In the genomic region with DNA sequence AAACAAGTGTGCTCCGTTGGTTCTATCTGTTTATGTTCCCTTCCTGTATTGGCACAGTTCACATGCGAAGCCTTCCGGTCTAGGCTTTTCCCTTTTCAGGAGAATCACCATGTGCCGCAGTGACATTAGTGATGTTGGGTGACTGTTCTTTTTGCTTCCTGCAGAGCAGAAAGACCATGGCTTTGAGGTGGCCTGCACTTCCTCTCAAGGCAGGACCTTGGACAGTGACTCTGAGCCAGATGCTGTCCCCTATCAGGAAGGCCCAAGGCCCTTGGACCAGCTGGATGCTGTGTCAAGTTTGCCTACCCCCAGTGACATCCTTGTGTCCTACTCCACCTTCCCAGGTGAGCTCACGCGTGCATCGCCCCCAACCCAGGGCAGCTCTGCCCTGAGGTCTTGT, we compare ENCODE assay signal across 30 mouse cellular contexts. TPM values are rescaled to one million over a fixed set of nuclear protein-coding genes. Genes with fewer than 3 reads are reported as not detected.
DNase-seq lines count a peak whose midpoint lies in the region; ATAC-seq and TF ChIP-seq lines count a peak whose summit lies in the region.
"Had no signal": no experiment of that assay in that cellular context is flagged by ENCODE, and none has a peak within 500 bp of the region (broad histone marks: within the 10 kb centered on the region; RNA-seq: fewer than 3 reads in every experiment).

No protein-coding gene starts in this region.

- H3K4me2 ChIP-seq in lung, embryonic 14.5 days, result no peak overlapping the region
- no peak overlapping the region for H3K4me2 ChIP-seq in myocyte (ENCODE audit: low read depth)
- H3K4me2 ChIP-seq: embryonic facial prominence, embryonic 12.5 days; forebrain, embryonic 13.5 days; forebrain, embryonic 15.5 days had no signal

- no peak for TF ChIP-seq POLR2A in myocyte (IDR thresholded peaks at IDR 0.05; ENCODE audit: insufficient read length, low read depth)

- DNase-seq in embryo, embryonic 10.5 days (ENCODE audit: low spot score), result peak; percentile 22
- DNase-seq in embryo, embryonic 9.5 days (ENCODE audit: extremely low spot score), result no peak
- DNase-seq in lung, embryonic 14.5 days, result peak; percentile 42
- no peak for DNase-seq in lung, postnatal 10 days
- peak; percentile 0 for DNase-seq in thymus, postnatal 4 days
- DNase-seq in thymus, postnatal 14 days, result no peak
- DNase-seq in heart, postnatal 14 days, result no peak
- DNase-seq: adrenal gland, adult 2 months; adrenal gland, postnatal 10 days; adrenal gland, postnatal 25 days; B cell, adult 2 months; cerebellum, adult 11 months; cerebellum, adult 18-20 months; cerebellum, adult 8-10 months; cerebellum, postnatal 10 days; cerebellum, postnatal 25 days; embryo, embryonic 11 days; forebrain, postnatal 0 days had no signal

- no peak for TF ChIP-seq CTCF in lung, embryonic 14.5 days (IDR thresholded peaks at IDR 0.05; ENCODE audit: low read depth)

- intact Hi-C loops in heart, postnatal 14 days (cut with DNase I), result no loop called here

- H3K9ac ChIP-seq in lung, embryonic 14.5 days, result no peak overlapping the region
- H3K9ac ChIP-seq: embryonic facial prominence, embryonic 12.5 days; forebrain, embryonic 13.5 days; forebrain, embryonic 15.5 days; forebrain, postnatal 0 days had no signal

- no peaks in the 10 kb centered on the region for H3K9me3 ChIP-seq in lung, embryonic 14.5 days (ENCODE audit: low read depth, low read length)
- H3K9me3 ChIP-seq: embryonic facial prominence, embryonic 10.5 days; embryonic facial prominence, embryonic 12.5 days; forebrain, embryonic 13.5 days; forebrain, embryonic 15.5 days; G1E had no signal

- H3K27ac ChIP-seq in lung, embryonic 14.5 days (ENCODE audit: low read depth), result no peak overlapping the region
- H3K27ac ChIP-seq: embryonic facial prominence, embryonic 10.5 days; embryonic facial prominence, embryonic 12.5 days; forebrain, embryonic 13.5 days; forebrain, embryonic 15.5 days had no signal

- no peaks in the 10 kb centered on the region for H3K27me3 ChIP-seq in lung, embryonic 14.5 days (ENCODE audit: insufficient read depth, low read length)
- no peaks in the 10 kb centered on the region for H3K27me3 ChIP-seq in myocyte (ENCODE audit: control insufficient read depth, insufficient read depth, insufficient read length)
- H3K27me3 ChIP-seq: CH12.LX; embryonic facial prominence, embryonic 12.5 days; forebrain, embryonic 13.5 days; forebrain, embryonic 15.5 days had no signal

- no peaks in the 10 kb centered on the region for H3K79me2 ChIP-seq in myocyte (ENCODE audit: control insufficient read depth, insufficient read depth)

- H3K4me3 ChIP-seq in lung, embryonic 14.5 days (ENCODE audit: low read depth, low read length), result no peak overlapping the region
- no peak overlapping the region for H3K4me3 ChIP-seq in myocyte
- H3K4me3 ChIP-seq: embryonic facial prominence, embryonic 10.5 days; embryonic facial prominence, embryonic 12.5 days; forebrain, embryonic 13.5 days; forebrain, embryonic 15.5 days had no signal

- H3ac ChIP-seq in myocyte (ENCODE audit: control insufficient read depth, insufficient read length), result no peak overlapping the region

- 96% methylated on average over 7 of the region's 7 CpGs for WGBS in lung, embryonic 14.5 days

- ATAC-seq in lung, embryonic 14.5 days (ENCODE audit: insufficient read depth), result no peak
- ATAC-seq: CD4-positive, CD25-positive, alpha-beta regulatory T cell, adult 4 months; forebrain, embryonic 13.5 days; forebrain, embryonic 15.5 days; forebrain, postnatal 0 days had no signal

- H3K36me3 ChIP-seq in lung, embryonic 14.5 days (ENCODE audit: insufficient read depth), result peaks cover 83% of the 10 kb centered on the region
- H3K36me3 ChIP-seq in myocyte (ENCODE audit: control insufficient read depth, insufficient read depth), result peaks cover 11% of the 10 kb centered on the region

- H3K4me1 ChIP-seq in lung, embryonic 14.5 days (ENCODE audit: insufficient read depth), result no peaks in the 10 kb centered on the region
- H3K4me1 ChIP-seq: embryonic facial prominence, embryonic 10.5 days; embryonic facial prominence, embryonic 12.5 days; forebrain, embryonic 15.5 days had no signal

TF ChIP-seq in myocyte, 11 proteins besides CTCF, POLR2A, EP300 and RAD21:
- TF ChIP-seq REST (IDR thresholded peaks at IDR 0.05; ENCODE audit: insufficient read depth, insufficient read length) (peak; percentile 66), USF1 (IDR thresholded peaks at IDR 0.05; ENCODE audit: low read depth) (no peak)
TF ChIP-seq in myocyte: peak in this region for 1.

RNA-seq across cellular contexts. Expression of gene Cela2a, which starts 14.6 kb away (rescaled TPM):
- not detected in 2 replicates for polyA plus RNA-seq in lung, embryonic 14.5 days (2014; fragmentation: Nextera tagmentation; extraction: Ambion mirVana)
- not detected for polyA plus RNA-seq in myocyte (2012; fragmentation: generic; extraction: Trizol)
- total RNA-seq in heart, postnatal 14 days (2021), result not detected
- total RNA-seq: adrenal gland, adult 2 months; adrenal gland, postnatal 10 days; forebrain, postnatal 0 days; G1E had no signal
- polyA plus RNA-seq: CD4-positive, CD25-positive, alpha-beta regulatory T cell, adult 4 months; embryonic facial prominence, embryonic 10.5 days; embryonic facial prominence, embryonic 12.5 days; embryonic facial prominence, embryonic 14.5 days; forebrain, embryonic 11.5 days; forebrain, embryonic 15.5 days; G1E had no signal

RNA-seq across cellular contexts. Expression of gene Casp9, which starts 18.0 kb away (rescaled TPM):
- polyA plus RNA-seq in lung, embryonic 14.5 days (2014; fragmentation: Nextera tagmentation; extraction: Ambion mirVana), result 21.5 and 22.3 TPM in 2 replicates
- polyA plus RNA-seq in myocyte (2012; fragmentation: generic; extraction: Trizol), result 15.2 TPM
- 1 to 10 TPM; 7.7 to 9.5 TPM for total RNA-seq in heart, postnatal 14 days (2021)

RNA-seq across cellular contexts. Expression of gene Dnajc16, which starts 20.6 kb away (rescaled TPM):
- polyA plus RNA-seq in lung, embryonic 14.5 days (2014; fragmentation: Nextera tagmentation; extraction: Ambion mirVana), result 3.5 and 4.2 TPM in 2 replicates
- 9.5 TPM for polyA plus RNA-seq in myocyte (2012; fragmentation: generic; extraction: Trizol)
- 10 to 100 TPM; 18.4 to 18.5 TPM for total RNA-seq in heart, postnatal 14 days (2021)

RNA-seq across cellular contexts. Expression of gene Ctrc, which starts 34.8 kb away (rescaled TPM):
- not detected in 2 replicates for polyA plus RNA-seq in lung, embryonic 14.5 days (2014; fragmentation: Nextera tagmentation; extraction: Ambion mirVana)
- not detected for polyA plus RNA-seq in myocyte (2012; fragmentation: generic; extraction: Trizol)
- not detected for total RNA-seq in heart, postnatal 14 days (2021)
- total RNA-seq: adrenal gland, adult 2 months; adrenal gland, postnatal 10 days; adrenal gland, postnatal 25 days; CH12.LX; forebrain, postnatal 0 days; G1E had no signal
- polyA plus RNA-seq: adrenal gland, adult 2 months; brain, embryonic 14.5 days; CD4-positive, CD25-positive, alpha-beta regulatory T cell, adult 4 months; cortical plate, adult 2 months; embryonic facial prominence, embryonic 10.5 days; embryonic facial prominence, embryonic 12.5 days; embryonic facial prominence, embryonic 14.5 days; forebrain, embryonic 11.5 days; forebrain, embryonic 13.5 days; forebrain, embryonic 15.5 days; forebrain, postnatal 0 days; G1E had no signal

Comparison
In these comparisons a context has a peak if more than half of its experiments do, and no peak if none do; other contexts are left out.
1. DNase-seq: peak in embryo, embryonic 10.5 days (single experiment), lung, embryonic 14.5 days (single experiment) and thymus, postnatal 4 days (single experiment); none in embryo, embryonic 9.5 days (single experiment), lung, postnatal 10 days (single experiment), thymus, postnatal 14 days (single experiment) and heart, postnatal 14 days (0 of 2).